Mouse (Mus musculus): ENCODE data around the gene Fam71f2.
A peak's percentile ranks its signal among the peaks of the same experiment; 100 is the strongest.

Fam71f2 gene

DNA sequence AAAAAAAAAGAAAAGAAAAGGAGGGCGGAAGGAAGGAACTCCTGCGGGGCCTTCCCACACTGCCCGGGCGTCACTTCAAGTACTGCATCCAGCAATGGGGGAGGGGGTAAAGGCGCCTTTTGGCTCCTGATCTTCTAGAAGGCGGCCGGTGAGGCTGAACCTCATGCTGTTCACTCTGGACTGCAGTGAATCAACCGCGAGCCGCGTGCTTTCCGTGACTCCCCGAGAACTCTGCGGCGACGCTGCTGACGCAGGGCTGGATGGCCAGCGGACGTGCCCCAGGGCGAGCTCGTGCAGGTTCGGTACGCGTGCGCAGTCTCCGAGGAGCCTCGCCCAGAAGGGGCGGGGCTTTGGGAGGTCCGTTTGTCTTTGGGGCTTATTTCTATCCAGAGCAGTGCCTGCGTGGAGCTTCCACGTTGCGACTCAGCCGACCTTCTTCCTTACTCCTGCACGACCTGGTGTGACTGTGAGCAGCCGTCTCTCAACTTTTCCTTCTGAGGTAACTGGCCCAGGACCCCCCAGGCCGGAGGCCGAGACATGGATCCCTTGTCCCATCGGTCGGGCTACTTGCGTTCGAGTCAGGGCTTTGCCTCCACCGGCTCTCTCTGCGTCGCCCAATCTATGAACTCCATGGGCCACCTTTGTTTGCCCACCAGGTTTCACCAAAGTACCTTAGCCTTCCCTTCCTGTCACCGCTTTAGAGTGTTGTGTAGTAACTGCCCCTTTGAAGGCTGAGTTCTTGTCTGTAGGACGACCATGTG lies 6.9 kb upstream of the Fam71f2 start, which contains the start of gene Hilpda:
Gene Hilpda (plus strand): TSS at position 177 of the 761 bp plus-strand sequence.
- peak; percentile 96 for ATAC-seq (ENCODE audit: insufficient number of reproducible peaks, low FRiP score, low TSS enrichment)

- ATAC-seq (ENCODE audit: insufficient number of reproducible peaks, low FRiP score, low TSS enrichment), result no peak
Measured at GRCm38 (mm10) chr6:29276746-29277145, 2.6 kb upstream of the Fam71f2 start.

GRCm38 (mm10) chr6:29278513-29279267 lies 703 bp upstream of the Fam71f2 start:
- peak; percentile 77 for ATAC-seq (ENCODE audit: insufficient number of reproducible peaks, low FRiP score, low TSS enrichment)

GRCm38 (mm10) chr6:29280671-29281070 lies 1.3 kb downstream of the Fam71f2 start:
- ATAC-seq (ENCODE audit: insufficient number of reproducible peaks, low FRiP score, low TSS enrichment), result no peak

DNA sequence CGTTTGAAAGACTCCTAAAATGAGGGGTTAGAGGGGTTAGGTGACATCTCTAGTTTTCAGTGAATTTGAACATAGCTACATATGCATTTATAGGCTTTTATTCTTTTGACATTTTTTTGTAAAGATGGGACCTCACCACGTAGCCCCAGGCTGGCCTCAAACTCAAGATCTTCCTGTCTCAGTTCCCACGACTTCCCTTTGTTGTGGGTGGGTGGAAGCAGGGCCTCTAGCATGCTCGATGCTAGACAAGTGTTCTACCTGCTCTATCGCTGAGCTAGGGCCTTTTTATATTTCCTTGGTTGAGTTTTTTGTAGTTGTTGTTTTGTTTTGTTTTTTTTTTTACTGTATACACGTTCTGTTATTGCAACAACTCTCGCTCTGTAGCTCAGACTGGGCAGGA lies 7.5 kb downstream of the Fam71f2 start:
- ATAC-seq (ENCODE audit: insufficient number of reproducible peaks, low FRiP score, low TSS enrichment), result no peak

DNA sequence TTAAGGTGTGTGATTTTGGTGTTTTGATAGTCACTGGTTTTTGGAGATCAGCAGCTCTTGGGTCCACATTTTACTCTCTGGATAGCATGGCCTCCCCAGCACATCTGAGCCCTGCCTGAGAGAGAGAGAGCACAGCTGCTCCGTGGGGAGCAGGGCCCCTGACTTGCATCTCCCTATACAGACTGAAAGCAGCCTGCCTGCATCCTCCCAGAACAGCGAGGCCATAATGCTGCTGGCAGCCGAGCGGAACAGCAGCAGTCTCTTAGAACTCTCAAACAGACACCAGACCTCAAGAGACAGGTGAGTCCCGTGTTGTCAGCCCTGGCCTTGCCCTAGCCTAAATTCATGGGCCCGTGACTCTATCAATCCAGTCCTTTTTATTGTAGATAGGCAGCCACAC lies 8.1 kb downstream of the Fam71f2 start:
- ATAC-seq (ENCODE audit: insufficient number of reproducible peaks, low FRiP score, low TSS enrichment), result no peak

GRCm38 (mm10) chr6:29287944-29288343 lies 8.6 kb downstream of the Fam71f2 start:
- no peak for ATAC-seq (ENCODE audit: insufficient number of reproducible peaks, low FRiP score, low TSS enrichment)

DNA sequence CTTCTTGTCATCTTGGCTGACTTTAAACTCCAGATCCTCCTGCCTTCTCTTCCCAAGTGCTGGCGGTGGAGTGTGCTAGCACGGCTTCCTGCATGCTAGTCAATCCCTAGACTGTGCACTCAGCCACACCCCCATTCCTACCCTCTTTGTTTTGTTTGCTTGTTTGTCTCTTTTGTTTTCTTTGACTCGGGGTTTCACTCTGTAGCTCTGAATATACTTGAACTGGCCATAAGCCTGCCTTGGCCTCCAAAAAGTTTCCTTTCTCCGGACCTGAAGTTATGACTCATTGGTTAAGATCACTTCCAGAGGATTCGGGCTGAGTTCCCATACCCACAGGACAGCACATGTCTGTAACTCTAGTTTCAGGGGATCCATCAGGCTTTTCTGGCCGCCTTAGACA lies 9.3 kb downstream of the Fam71f2 start:
- ATAC-seq (ENCODE audit: insufficient number of reproducible peaks, low FRiP score, low TSS enrichment), result no peak

- no peak for ATAC-seq (ENCODE audit: insufficient number of reproducible peaks, low FRiP score, low TSS enrichment)
Measured at GRCm38 (mm10) chr6:29299112-29299511, 19.7 kb downstream of the Fam71f2 start.

GRCm38 (mm10) chr6:29303251-29303650 lies 23.9 kb downstream of the Fam71f2 start:
- no peak for ATAC-seq (ENCODE audit: insufficient number of reproducible peaks, low FRiP score, low TSS enrichment)

DNA sequence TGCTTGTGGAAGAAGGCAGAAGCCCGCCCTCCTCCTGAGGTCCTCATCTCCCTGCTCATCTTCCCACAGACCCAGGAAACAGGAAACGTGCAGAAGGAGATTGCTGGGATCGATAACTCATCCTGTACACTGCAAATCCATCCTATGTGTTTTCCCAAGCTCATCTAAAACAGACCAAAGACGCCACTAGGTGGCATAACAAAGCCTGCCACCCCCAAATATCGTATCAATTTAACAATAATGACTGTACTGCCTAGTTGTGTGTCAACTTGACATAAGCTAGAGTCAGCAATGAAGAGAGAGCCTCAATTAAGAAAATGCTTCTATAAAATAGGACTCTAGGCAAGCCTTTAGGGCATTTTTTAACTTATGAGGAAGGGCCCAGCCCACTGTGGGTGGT lies 24.3 kb downstream of the Fam71f2 start:
- no peak for ATAC-seq (ENCODE audit: insufficient number of reproducible peaks, low FRiP score, low TSS enrichment)

DNA sequence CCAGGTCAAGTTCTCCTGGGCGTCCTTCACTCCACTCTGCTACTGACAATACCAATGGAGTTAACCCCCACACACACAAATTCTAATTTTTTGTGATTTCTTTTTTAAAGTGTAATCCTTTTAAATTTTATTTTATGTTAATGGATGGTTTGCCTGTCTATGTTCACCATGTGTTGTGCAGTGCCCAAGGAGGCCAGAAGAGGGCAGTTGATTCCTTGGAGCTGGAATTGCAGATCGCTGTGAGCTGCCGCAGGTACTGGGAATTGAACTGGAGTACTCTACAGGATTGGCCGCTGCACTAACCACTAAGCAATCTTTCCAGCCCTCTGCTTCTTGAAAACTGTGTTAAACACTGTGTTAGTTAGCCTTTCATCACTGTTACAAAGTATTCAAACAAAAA lies 26.1 kb downstream of the Fam71f2 start:
- no peak for ATAC-seq (ENCODE audit: insufficient number of reproducible peaks, low FRiP score, low TSS enrichment)

DNA sequence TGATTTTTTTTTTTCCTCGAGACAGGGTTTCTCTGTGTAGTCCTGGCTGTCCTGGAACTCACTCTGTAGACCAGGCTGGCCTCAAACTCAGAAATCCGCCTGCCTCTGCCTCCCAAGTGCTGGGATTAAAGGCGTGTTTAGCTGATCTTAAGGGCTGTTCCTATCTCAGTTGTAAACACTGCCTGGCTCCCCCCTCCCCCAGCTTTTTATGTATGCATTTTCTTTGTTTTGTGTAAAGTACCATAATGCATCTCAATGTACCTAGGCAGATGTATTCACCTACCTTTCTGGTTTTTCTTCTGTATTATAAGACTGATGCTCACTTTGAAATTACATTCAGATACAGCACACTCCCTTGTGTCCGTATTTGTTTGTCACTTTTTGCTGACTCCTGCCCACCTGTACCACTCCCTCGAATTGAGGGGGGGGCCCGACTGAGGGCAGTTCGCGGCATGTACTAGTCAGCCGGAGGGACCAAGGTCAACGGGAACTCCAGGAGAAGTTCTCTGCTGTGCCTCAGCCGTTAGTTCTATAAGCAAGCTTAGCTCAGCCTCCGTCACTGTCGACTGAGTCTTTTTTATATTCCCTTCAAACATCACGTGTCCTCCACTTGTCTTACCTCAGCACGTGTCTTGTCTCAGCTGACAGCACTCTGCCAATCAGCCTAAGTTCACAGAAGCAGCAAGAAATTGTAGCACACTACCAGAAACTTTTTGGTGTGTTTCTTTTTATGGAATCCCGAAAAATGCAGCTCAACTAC lies 29.6 kb downstream of the Fam71f2 start:
- no peak for ATAC-seq (ENCODE audit: insufficient number of reproducible peaks, low FRiP score, low TSS enrichment)

GRCm38 (mm10) chr6:29313690-29314202 lies 34.4 kb downstream of the Fam71f2 start:
- no peak for ATAC-seq (ENCODE audit: insufficient number of reproducible peaks, low FRiP score, low TSS enrichment)

- no peak for ATAC-seq (ENCODE audit: insufficient number of reproducible peaks, low FRiP score, low TSS enrichment)
Measured at GRCm38 (mm10) chr6:29317286-29317685, 37.9 kb downstream of the Fam71f2 start.

DNA sequence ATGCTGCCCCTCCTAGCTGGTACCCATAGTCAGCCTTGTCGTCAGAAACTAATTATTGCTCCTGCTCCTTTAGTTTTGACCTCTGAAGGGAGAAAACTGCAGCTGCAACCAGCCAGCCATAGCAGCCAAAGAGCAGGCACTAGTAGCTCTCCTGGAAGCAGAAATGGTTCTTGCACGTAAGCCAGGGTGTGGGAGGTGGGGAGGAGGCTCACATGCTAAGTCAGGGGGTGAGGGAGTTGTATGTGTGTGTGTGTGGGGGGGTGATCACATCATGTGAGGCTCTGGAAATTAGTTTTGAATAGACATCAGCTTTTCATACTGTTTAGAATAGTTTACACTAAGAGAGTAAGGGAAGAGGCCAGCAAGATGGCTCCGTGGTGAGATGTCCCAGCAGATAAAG lies 38.5 kb downstream of the Fam71f2 start:
- no peak for ATAC-seq (ENCODE audit: insufficient number of reproducible peaks, low FRiP score, low TSS enrichment)

- ATAC-seq (ENCODE audit: insufficient number of reproducible peaks, low FRiP score, low TSS enrichment), result no peak
Measured at GRCm38 (mm10) chr6:29318879-29319278, 39.5 kb downstream of the Fam71f2 start, which contains the start of gene Fam71f1. Fam71f1 (plus strand) TSS chr6:29319140.

- no peak for ATAC-seq (ENCODE audit: insufficient number of reproducible peaks, low FRiP score, low TSS enrichment)
Measured at GRCm38 (mm10) chr6:29321586-29321985, 42.2 kb downstream of the Fam71f2 start.

GRCm38 (mm10) chr6:29322147-29322546 lies 42.8 kb downstream of the Fam71f2 start:
- no peak for ATAC-seq (ENCODE audit: insufficient number of reproducible peaks, low FRiP score, low TSS enrichment)

DNA sequence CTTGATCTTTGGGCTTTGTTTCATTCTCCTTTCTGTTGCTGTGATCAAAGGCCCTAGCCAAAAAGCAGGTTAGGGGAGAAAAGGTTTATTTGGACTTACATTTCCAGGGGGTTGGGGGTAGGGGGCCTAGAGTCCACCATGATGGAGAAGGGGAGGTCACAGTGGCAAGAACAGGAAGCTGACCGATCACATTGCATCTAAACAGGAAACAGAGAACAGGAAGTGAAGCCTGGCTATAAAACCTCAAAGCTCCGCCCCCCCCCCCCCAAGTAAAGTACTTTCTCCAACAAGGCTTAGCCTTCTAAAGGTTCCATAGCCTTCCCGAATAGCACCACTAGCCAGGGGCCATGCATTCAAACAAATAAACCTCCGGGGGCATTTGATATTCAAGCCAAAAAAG lies 43.3 kb downstream of the Fam71f2 start:
- ATAC-seq (ENCODE audit: insufficient number of reproducible peaks, low FRiP score, low TSS enrichment), result no peak

DNA sequence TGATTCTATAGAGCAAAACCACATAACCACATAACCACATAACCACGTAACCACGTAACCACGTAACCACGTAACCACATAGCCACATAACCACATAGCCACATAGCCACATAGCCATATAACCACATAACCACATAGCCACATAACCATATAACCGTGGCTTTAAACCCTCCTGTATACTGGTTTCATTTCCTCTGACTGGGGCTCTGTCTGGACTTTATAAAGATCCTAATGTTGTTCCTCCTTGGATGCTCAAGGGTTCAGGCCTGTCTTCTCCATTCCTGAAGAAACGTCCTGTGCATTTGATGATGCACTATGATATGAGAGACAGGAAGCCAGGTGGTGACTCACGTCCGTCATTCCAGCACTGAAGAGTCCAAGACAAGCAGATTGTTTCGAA lies 47.6 kb downstream of the Fam71f2 start:
- no peak for ATAC-seq (ENCODE audit: insufficient number of reproducible peaks, low FRiP score, low TSS enrichment)
